Mouse (Mus musculus) T-helper 2 cell (primary cell): Measurements from ENCODE around the gene Tacc2.

ENCODE experiments used
- in situ Hi-C: fragments of 300-600 bp; cut with MboI, MseI; formaldehyde crosslinking; loops from one replicate; pipeline ENCODE4 v1.15.1; 2025; ENCODE audit warnings: high pct_unique_total_duplicates

The Tacc2 gene

GRCm38 (mm10) chr7:130677541-130678274, 100.5 kb downstream of the Tacc2 start:
- in situ Hi-C loops, result no loop called here

DNA sequence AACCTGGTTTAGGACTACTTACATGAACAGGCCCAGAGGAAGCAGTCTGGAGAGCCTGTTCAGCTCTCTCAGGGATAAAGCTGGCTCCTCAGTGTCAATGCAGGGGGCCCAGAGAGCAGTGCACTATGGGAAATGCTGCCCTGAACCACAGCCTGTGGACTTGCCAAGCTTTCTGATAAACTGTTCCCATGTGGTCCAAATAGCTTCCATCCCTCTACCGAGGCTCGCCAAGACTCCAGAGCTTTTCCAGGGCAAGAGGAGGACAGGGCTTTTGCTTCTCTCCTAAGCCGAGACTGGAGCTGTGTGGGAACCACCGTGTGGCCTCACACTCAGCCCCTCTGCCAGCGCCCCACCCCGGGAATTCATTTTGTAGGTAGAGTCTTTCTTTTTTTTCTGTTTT, 101.2 kb downstream of the Tacc2 start:
- in situ Hi-C loops, result no loop called here

DNA sequence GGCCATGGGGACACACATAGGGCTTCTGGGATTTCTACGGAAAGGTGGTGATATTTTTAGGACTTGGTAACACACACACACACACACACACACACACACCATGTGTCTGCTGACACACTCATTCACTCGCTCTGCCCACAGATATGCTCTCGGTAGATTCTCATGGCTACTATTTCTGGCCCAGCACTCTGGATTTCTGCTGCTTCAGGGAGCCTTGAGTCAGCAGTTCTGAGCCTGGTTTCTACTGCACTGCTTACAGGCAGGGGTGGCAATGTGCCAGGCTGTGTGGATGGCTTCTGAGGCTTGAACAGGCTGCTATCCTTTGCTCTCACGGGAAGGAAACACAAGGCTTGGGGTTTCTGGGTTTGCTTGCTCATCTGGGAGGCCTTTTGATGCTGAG, 104.6 kb downstream of the Tacc2 start:
- in situ Hi-C loops, result no loop called here

DNA sequence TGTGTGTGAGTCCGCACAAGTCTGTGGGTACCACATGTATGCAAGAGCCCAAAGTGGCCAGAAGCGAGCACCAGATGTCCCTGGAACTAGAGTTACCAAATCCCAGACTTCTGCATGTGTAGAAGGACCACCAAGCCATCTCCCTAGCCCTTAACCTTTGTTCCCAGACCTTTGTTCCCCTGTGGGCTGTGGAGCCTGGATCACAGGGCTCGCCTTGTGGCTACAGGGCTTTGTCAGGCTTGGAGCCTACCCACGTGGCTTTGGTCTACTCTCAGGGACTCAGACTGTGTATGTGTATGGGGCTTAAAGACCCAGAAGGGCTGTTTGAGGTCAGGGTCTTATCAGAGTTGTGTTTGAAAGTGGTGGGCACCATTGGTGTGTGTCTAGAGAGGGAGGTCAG, 111.4 kb downstream of the Tacc2 start:
- in situ Hi-C loops, result no loop called here

DNA sequence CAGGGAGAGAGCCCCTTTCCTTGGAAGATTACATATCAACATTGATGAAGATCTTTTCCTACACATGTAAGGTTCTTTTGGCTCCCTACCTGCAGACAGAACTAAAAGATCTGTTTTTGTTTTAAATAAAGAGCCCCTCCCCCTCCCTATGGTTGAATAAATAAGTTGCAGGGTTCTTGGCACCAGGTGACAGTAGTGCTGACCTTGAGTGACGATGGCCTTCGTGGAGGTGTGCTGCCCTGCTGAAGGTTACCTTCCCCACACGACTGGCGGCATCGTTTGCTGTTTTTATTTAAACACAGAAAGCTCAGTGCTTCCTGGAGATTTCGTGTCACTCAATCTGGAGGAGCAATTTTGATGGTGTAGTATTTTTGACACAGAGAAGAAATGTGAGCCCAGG, 113.6 kb downstream of the Tacc2 start:
- in situ Hi-C loops, result no loop called here

DNA sequence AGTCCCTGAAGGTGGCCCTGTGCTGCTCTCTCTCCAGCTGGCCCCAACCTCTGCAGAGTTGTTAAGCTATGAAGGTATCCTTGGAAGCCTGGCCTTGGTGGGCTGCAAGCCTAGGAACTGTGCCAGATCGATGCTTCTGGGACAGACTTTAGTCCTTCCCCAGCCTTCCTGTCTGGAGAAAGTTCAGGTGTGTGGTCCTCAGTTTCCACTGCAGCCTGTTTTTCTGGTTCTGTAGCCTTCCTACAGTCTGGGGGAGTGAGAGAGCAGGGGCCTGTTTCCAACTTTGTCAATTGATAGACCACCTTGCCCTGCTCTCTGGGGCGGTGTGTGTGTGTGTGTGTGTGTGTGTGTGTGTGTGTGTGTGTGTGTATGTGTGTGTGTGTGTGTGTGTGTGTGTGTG, 114.7 kb downstream of the Tacc2 start:
- in situ Hi-C loops, result no loop called here

DNA sequence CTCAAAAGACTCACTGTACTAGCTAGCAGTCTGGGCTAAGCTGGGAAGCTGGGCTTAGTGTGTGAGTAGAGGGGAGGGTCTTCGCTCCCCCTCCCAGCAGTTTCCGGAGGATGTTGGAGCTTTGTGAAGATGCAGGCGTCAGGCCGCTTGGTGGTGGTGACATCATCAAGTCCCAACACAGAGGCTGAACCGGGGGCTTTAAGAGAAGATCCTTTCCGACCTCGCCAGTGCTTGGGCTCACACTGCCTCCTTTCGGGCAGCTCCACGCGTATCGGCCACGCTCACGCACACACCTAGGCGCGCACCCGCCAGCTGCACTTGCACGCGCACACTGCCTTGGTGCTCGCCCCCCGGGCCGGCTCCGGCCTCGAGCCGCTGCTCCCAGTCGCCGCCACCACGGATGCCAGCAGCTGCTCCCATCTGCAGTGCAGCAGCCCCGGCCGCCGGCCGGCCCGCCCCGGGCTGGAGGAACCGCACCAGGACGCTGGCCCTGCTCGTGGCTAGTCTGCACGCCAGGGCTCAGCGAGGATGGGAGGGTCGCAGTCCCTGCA, 115.2 kb downstream of the Tacc2 start:
- in situ Hi-C loops, result no loop called here

- in situ Hi-C loops, result no loop called here
Observed at GRCm38 (mm10) chr7:130692943-130693799, 115.9 kb downstream of the Tacc2 start.

DNA sequence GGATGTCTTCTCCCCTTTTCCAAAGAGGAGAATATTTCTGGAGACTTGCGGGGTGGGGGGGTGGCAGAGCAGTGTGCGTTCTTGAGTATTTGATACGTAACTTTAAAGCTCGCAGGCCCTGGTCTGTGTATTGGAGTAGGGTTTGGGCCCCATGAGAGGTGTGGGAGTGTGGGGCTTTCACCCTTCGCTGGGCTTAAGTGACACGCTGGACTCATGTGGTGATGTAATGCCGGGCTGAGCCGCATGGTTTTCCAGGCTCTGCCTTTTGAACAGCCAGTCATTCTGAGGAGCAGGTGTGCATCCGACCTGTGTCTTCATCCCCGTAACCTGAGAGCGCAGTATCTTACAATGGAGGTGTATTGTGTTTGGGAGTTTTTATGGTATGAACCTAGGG, 116.6 kb downstream of the Tacc2 start:
- in situ Hi-C loops, result no loop called here

- in situ Hi-C loops, result no loop called here
Observed at GRCm38 (mm10) chr7:130695669-130696338, 118.6 kb downstream of the Tacc2 start.

- in situ Hi-C loops, result no loop called here
Observed at GRCm38 (mm10) chr7:130696347-130697234, 119.4 kb downstream of the Tacc2 start.

DNA sequence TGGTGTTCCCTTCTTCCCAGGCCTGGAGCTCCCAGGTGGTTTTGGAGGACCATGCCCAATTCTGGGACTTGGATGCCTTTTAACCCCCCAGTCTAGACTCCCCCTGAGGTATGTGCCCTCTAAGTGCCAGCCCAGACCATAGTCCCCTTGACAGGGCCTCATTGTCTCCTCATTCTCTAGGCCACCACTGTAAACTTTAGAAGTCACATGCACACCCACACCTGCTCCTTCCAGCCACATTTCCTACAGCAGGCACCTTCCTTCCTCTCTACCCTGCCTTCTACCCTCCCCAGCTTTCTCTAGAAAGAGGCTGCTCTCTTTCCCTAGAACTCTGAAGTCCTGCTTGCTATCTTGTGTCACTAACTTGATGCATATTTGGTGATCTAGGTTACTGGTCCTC, 121.2 kb downstream of the Tacc2 start:
- in situ Hi-C loops, result no loop called here

DNA sequence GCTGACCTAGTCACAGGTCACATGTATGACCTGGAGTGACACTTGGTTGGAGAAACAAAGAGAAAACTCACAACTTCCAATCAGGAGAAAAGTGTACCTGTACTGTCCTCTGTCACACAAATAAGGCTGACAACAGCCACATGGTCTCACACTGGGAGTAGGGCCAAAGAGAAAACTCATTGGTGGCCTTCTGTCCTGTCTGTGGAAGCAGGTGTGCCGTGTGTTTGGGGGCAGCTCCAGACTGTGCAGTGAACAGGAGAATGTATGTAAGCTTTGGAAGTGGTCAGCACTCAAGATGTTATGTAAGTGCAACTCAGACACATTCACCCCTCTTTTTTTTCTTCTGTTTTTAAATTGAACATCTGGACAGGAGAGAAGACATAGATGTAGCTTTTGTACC, 124.1 kb downstream of the Tacc2 start:
- in situ Hi-C loops, result no loop called here

DNA sequence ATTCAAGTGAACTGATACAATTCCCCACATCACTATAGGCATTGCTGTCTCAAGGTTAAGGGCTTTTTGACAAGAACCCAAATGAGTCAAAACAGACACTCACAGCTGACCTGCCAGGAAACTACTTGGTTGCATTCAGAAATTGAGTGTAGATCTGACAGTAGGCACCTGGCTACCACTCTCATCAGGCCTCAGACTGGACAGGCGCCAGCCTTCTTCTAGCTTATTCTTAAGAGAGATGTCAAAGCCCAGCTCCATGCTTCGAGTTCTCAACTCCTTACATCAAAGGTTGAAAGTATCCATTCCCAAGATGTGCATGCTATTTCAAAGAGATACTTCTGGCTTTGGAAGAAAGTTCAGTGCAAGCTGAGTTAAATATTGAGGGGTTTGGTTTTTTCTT, 128.0 kb downstream of the Tacc2 start:
- in situ Hi-C loops, result no loop called here

GRCm38 (mm10) chr7:130708940-130709339, 131.7 kb downstream of the Tacc2 start:
- in situ Hi-C loops, result no loop called here

DNA sequence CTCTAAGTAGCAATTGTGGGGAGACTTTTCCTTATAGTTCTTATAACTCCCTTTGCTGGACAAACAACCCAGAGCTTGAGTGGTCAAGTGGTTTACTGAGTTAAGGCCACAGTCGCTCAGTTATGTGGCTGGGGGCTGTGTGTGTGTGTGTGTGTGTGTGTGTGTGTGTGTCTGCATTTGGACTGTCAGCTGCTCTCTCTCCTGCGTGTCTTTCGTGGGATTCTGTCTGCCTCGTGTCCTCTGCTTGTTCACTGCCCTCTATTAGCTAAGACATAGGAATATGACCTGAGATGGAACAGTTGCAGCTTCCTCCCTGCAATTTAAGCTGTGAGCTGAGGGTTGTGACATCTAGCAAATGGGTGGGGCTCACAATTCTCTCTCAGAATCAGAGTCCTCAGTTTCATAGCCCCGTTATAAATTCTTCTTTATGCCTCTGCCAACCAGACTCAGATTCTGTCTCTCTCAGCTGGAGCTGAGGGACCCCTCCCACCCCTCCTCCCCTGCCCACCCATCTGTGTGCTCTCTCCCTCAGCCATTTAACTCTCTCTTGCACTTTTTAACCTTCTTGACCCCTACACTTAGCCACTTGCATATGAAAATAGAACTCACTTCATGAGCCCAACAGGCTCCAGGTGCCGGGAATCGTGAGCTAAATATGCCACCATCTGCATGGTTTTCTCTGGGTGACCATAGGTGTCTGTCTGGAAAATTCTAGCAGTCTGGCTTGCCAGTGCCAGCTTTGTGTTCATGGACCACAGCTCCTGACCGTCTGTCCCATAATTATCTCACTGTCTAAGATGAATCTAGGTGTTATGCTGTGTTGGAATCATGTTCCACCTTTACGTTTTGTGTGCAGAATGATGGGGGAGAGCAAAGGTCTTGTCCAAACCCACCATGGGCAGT, 132.4 kb downstream of the Tacc2 start:
- in situ Hi-C loops, result loop anchor here (10.0 kb wide), 1 partner anchor 1855 kb away; no protein-coding TSS in a partner anchor

GRCm38 (mm10) chr7:130711851-130712250, 134.6 kb downstream of the Tacc2 start:
- in situ Hi-C loops, result loop anchor here (10.0 kb wide), 1 partner anchor 1853 kb away; no protein-coding TSS in a partner anchor

- in situ Hi-C loops, result loop anchor here (10.0 kb wide), 1 partner anchor 1851 kb away; no protein-coding TSS in a partner anchor
Observed at GRCm38 (mm10) chr7:130713319-130713718, 136.1 kb downstream of the Tacc2 start.

DNA sequence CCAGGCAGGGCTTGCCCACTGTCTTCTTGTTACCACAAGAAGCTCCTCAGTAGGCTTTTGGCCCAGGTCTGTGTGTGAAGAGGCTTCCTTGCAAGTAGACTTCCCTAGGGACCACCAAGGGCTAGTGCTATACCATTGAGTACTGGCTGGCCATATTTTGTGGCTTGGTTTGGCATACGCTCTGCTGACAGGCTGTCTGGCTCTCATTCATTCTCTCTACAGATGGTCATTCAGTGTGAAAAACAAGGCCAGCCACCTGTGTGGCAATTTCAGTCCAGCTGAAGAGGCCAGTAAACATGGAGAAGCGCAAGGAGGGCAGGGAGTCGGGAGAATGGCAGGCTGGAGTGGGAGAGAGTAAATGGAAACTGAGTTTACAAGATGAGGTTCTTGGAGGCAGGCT, 138.2 kb downstream of the Tacc2 start:
- in situ Hi-C loops, result loop anchor here (10.0 kb wide), 1 partner anchor 1849 kb away; no protein-coding TSS in a partner anchor

DNA sequence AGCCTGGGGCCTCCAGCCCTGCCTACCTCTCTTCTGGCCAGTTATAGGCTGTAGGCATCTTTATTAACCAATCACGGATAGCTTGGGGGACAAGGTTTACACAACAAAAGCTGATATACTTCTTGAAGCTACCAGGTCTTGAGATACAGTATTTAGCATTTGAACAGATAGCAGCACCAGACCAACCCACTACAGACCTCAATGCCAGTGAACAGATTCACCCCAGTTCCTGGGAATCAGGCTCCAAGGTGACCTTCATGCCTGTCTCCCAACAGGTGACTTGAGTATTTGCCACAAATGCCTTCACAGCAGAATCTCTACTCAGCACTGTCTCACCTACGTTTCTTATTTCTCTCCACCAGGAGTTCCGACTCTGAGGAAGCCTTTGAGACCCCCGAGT, 139.1 kb downstream of the Tacc2 start:
- in situ Hi-C loops, result loop anchor here (10.0 kb wide), 1 partner anchor 1848 kb away; no protein-coding TSS in a partner anchor
